Mouse (Mus musculus) lung, embryonic 16.5 days (tissue): ENCODE data around the gene Ccp110. TPM values are rescaled to one million over a fixed set of nuclear protein-coding genes. Genes with fewer than 3 reads are reported as not detected.
A peak's percentile ranks its signal among the peaks of the same experiment; 100 is the strongest.

ENCODE experiments used
- ATAC-seq: fragments of 200-750 bp; cut with Nextera tagmentation; 2 replicates; pipeline ENCODE4 v1.8.0; 2017; ENCODE audit warnings: low read depth, mild to moderate bottlenecking, moderate library complexity
- H3K27ac ChIP-seq: fragments of 300-500 bp; sonication (generic); 2 replicates; pipeline ENCODE4 v1.5.1; 2014; ENCODE audit warnings: mild to moderate bottlenecking, control low read depth, low read length
- H3K27me3 ChIP-seq: fragments of 300-500 bp; sonication (generic); 2 replicates; pipeline ENCODE4 v1.6.1; 2014; ENCODE audit warnings: low read depth, low read length, mixed read lengths; ENCODE audit not compliant: control insufficient read depth, insufficient read depth
- H3K36me3 ChIP-seq: fragments of 300-500 bp; sonication (generic); 2 replicates; pipeline ENCODE4 v1.6.1; 2014; ENCODE audit warnings: low read length; ENCODE audit not compliant: control insufficient read depth, insufficient read depth
- H3K4me1 ChIP-seq: fragments of 300-500 bp; sonication (generic); replicated peaks from 2 replicates; pipeline ENCODE4 v1.6.1; 2014; ENCODE audit warnings: low read length, mixed read lengths; ENCODE audit not compliant: control insufficient read depth, insufficient read depth
- H3K4me2 ChIP-seq: fragments of 300-500 bp; sonication (generic); 2 replicates; pipeline ENCODE4 v1.6.1; 2014; ENCODE audit warnings: low read depth, low read length, control low read depth
- H3K4me3 ChIP-seq: fragments of 300-500 bp; sonication (generic); 2 replicates; pipeline ENCODE4 v1.5.1; 2014; ENCODE audit warnings: mild to moderate bottlenecking, low read length, control low read depth
- H3K9ac ChIP-seq: fragments of 300-500 bp; sonication (generic); 2 replicates; pipeline ENCODE4 v1.6.1; 2014; ENCODE audit warnings: low read length, control low read depth
- H3K9me3 ChIP-seq: fragments of 300-500 bp; sonication (generic); 2 replicates; pipeline ENCODE4 v1.6.1; 2016; ENCODE audit warnings: low read length; ENCODE audit not compliant: control insufficient read depth
- WGBS: fragments of 180-500 bp; shearing (Covaris S2); extraction: QIAGEN DNeasy Blood & Tissue Kit; methylation state at CpG from one replicate; pipeline ENCODE4 v1.1.7; 2014; 5-methylcytosine and 5-hydroxymethylcytosine counted together
- polyA plus RNA-seq: library from polyadenylated mRNA; unstranded; fragments of >200 nt; fragmentation: Nextera tagmentation; extraction: Ambion mirVana; gene quantifications from 2 replicates; pipeline ENCODE4 v1.2.1, GENCODE M21; 2015

Ccp110 gene
- polyA plus RNA-seq, 1 experiment from 2014 or later: 22.8 TPM

- H3K9ac ChIP-seq: no peak overlapping the region
- no peak overlapping the region for H3K27ac ChIP-seq
- no peaks in the 10 kb centered on the region for H3K9me3 ChIP-seq
- 59% methylated on average over 12 of the region's 12 CpGs for WGBS
- H3K4me3 ChIP-seq: no peak overlapping the region
- no peaks in the 10 kb centered on the region for H3K27me3 ChIP-seq
- H3K4me1 ChIP-seq: peaks cover 5% of the 10 kb centered on the region; the same call in 1 of the 2 replicates
- no peak overlapping the region for H3K4me2 ChIP-seq
- H3K36me3 ChIP-seq: peaks cover 6% of the 10 kb centered on the region; the same call in 1 of the 2 replicates
- no peak for ATAC-seq
Observed at GRCm38 (mm10) chr7:118773027-118773426, 60.7 kb downstream of the Ccp110 start.

- whole genome bisulfite sequencing: 83% methylated on average over 7 of the region's 7 CpGs
- ATAC-seq: no peak
Observed at GRCm38 (mm10) chr7:118775991-118776390, 63.6 kb downstream of the Ccp110 start.

GRCm38 (mm10) chr7:118776491-118776890 lies 64.1 kb downstream of the Ccp110 start:
- no peak for ATAC-seq
- Histone ChIP-seq H3K9me3 (no peaks in the 10 kb centered on the region), H3K27ac (no peak overlapping the region), H3K4me3 (no peak overlapping the region), H3K36me3 (peaks cover 15% of the 10 kb centered on the region), H3K4me2 (no peak overlapping the region), H3K27me3 (no peaks in the 10 kb centered on the region), H3K4me1 (peaks cover 5% of the 10 kb centered on the region; the same call in 1 of the 2 replicates), H3K9ac (no peak overlapping the region)
- 72% methylated on average over 9 of the region's 9 CpGs for WGBS

More at GRCm38 (mm10) chr7:118775991-118776390, 63.6 kb downstream of the Ccp110 start:
- H3K27me3 ChIP-seq: no peaks in the 10 kb centered on the region
- H3K4me2 ChIP-seq: no peak overlapping the region
- H3K9me3 ChIP-seq: no peaks in the 10 kb centered on the region
- H3K27ac ChIP-seq: no peak overlapping the region
- no peak overlapping the region for H3K9ac ChIP-seq
- H3K4me3 ChIP-seq: no peak overlapping the region
- H3K4me1 ChIP-seq: peaks cover 5% of the 10 kb centered on the region; the same call in 1 of the 2 replicates
- peaks cover 15% of the 10 kb centered on the region for H3K36me3 ChIP-seq

GRCm38 (mm10) chr7:118777598-118778394 lies 65.4 kb downstream of the Ccp110 start:
- Histone ChIP-seq H3K4me3 (no peak overlapping the region), H3K27ac (peak overlapping the region; percentile 36; the same call in 1 of the 2 replicates), H3K4me1 (peaks cover 5% of the 10 kb centered on the region; the same call in 1 of the 2 replicates), H3K9me3 (no peaks in the 10 kb centered on the region), H3K36me3 (peaks cover 15% of the 10 kb centered on the region), H3K27me3 (no peaks in the 10 kb centered on the region), H3K4me2 (no peak overlapping the region), H3K9ac (no peak overlapping the region)
- 61% methylated on average over 10 of the region's 10 CpGs for WGBS
- peak; percentile 75 for ATAC-seq

- Histone ChIP-seq H3K27me3 (no peaks in the 10 kb centered on the region), H3K4me2 (no peak overlapping the region), H3K9me3 (no peaks in the 10 kb centered on the region), H3K4me3 (no peak overlapping the region), H3K9ac (no peak overlapping the region), H3K4me1 (peaks cover 5% of the 10 kb centered on the region; the same call in 1 of the 2 replicates), H3K36me3 (peaks cover 14% of the 10 kb centered on the region), H3K27ac (no peak overlapping the region)
- WGBS: 66% methylated on average over 6 of the region's 6 CpGs
- ATAC-seq: no peak
Observed at GRCm38 (mm10) chr7:118778561-118778960, 66.2 kb downstream of the Ccp110 start.

- Histone ChIP-seq H3K36me3 (peaks cover 9% of the 10 kb centered on the region), H3K27me3 (no peaks in the 10 kb centered on the region), H3K9me3 (no peaks in the 10 kb centered on the region), H3K4me3 (no peak overlapping the region), H3K9ac (no peak overlapping the region), H3K4me1 (no peaks in the 10 kb centered on the region), H3K27ac (no peak overlapping the region), H3K4me2 (no peak overlapping the region)
- ATAC-seq: no peak
- 77% methylated on average over 11 of the region's 11 CpGs for WGBS
Observed at GRCm38 (mm10) chr7:118783305-118784001, 71.1 kb downstream of the Ccp110 start.

GRCm38 (mm10) chr7:118786091-118786490 lies 73.7 kb downstream of the Ccp110 start:
- no peak for ATAC-seq
- H3K4me1 ChIP-seq: no peaks in the 10 kb centered on the region
- no peak overlapping the region for H3K27ac ChIP-seq
- no peak overlapping the region for H3K9ac ChIP-seq
- H3K4me2 ChIP-seq: no peak overlapping the region
- H3K27me3 ChIP-seq: no peaks in the 10 kb centered on the region
- WGBS: 82% methylated on average over 6 of the region's 6 CpGs
- H3K36me3 ChIP-seq: no peaks in the 10 kb centered on the region
- H3K4me3 ChIP-seq: no peak overlapping the region
- H3K9me3 ChIP-seq: no peaks in the 10 kb centered on the region
